ENCODE assay signal across 9 mouse cellular contexts in genomic region chr4:126752024-126752607, GRCm38 (mm10). TPM values are rescaled to one million over a fixed set of nuclear protein-coding genes. Genes with fewer than 3 reads are reported as not detected.
DNase-seq lines count a peak whose midpoint lies in the region; ATAC-seq and TF ChIP-seq lines count a peak whose summit lies in the region.
"Had no signal": no experiment of that assay in that cellular context is flagged by ENCODE, and none has a peak within 500 bp of the region (broad histone marks: within the 10 kb centered on the region; RNA-seq: fewer than 3 reads in every experiment).

No protein-coding gene starts in this region.

- H3K27me3 ChIP-seq in lung, postnatal 0 days (replicated peaks; ENCODE audit: insufficient read depth, low read length): no peaks in the 10 kb centered on the region
- H3K27me3 ChIP-seq in forebrain, embryonic 14.5 days (replicated peaks; ENCODE audit: control insufficient read depth, insufficient read depth, low read length): no peaks in the 10 kb centered on the region
- H3K27me3 ChIP-seq in liver, embryonic 11.5 days (replicated peaks; ENCODE audit: control insufficient read depth, insufficient read depth, low read length): no peaks in the 10 kb centered on the region
- H3K27me3 ChIP-seq in stomach, embryonic 16.5 days (ENCODE audit: control insufficient read depth, insufficient read depth, low read length): no peaks in the 10 kb centered on the region

- H3K36me3 ChIP-seq in lung, postnatal 0 days (ENCODE audit: insufficient read depth, low read length): peaks cover 11% of the 10 kb centered on the region; the same call in 1 of the 2 replicates
- H3K36me3 ChIP-seq in forebrain, embryonic 14.5 days (ENCODE audit: control insufficient read depth, insufficient read depth, low read length): peaks cover 24% of the 10 kb centered on the region
- H3K36me3 ChIP-seq in liver, embryonic 11.5 days (ENCODE audit: control insufficient read depth, insufficient read depth, low read length): peaks cover 8% of the 10 kb centered on the region; the same call in 1 of the 2 replicates
- H3K36me3 ChIP-seq in stomach, embryonic 16.5 days (ENCODE audit: control insufficient read depth, insufficient read depth, low read length): peaks cover 11% of the 10 kb centered on the region; the same call in 1 of the 2 replicates

- no peaks in the 10 kb centered on the region for H3K9me3 ChIP-seq in lung, postnatal 0 days (ENCODE audit: low read length)
- H3K9me3 ChIP-seq in forebrain, embryonic 14.5 days (replicated peaks; ENCODE audit: control insufficient read depth, low read length): no peaks in the 10 kb centered on the region
- no peaks in the 10 kb centered on the region for H3K9me3 ChIP-seq in liver, embryonic 11.5 days (ENCODE audit: control insufficient read depth, low read length)
- H3K9me3 ChIP-seq in stomach, embryonic 16.5 days (replicated peaks; ENCODE audit: control insufficient read depth, low read length): no peaks in the 10 kb centered on the region

- peak overlapping the region; percentile 86 for H3K4me3 ChIP-seq in lung, postnatal 0 days (ENCODE audit: low read depth, low read length)
- peak overlapping the region; percentile 89 for H3K4me3 ChIP-seq in forebrain, embryonic 14.5 days (ENCODE audit: low read depth, low read length)
- H3K4me3 ChIP-seq in liver, embryonic 11.5 days (ENCODE audit: low read depth, low read length): peak overlapping the region; percentile 88
- H3K4me3 ChIP-seq in stomach, embryonic 16.5 days (replicated peaks; ENCODE audit: low read length): peak overlapping the region; percentile 97

- ATAC-seq in lung, postnatal 0 days: no peak
- ATAC-seq in forebrain, embryonic 14.5 days: no peak
- no peak for ATAC-seq in liver, embryonic 11.5 days (replicated peaks; ENCODE audit: low FRiP score)
- no peak for ATAC-seq in stomach, embryonic 16.5 days (ENCODE audit: insufficient read depth, low FRiP score)
- no peak for ATAC-seq in megakaryocyte-erythroid progenitor cell, adult 5-6 weeks (replicated peaks; ENCODE audit: low FRiP score, low TSS enrichment, poor library complexity, severe bottlenecking)

- H3K27ac ChIP-seq in lung, postnatal 0 days (ENCODE audit: low read length): no peak overlapping the region
- no peak overlapping the region for H3K27ac ChIP-seq in forebrain, embryonic 14.5 days (ENCODE audit: low read depth, low read length)
- no peak overlapping the region for H3K27ac ChIP-seq in liver, embryonic 11.5 days (ENCODE audit: low read depth, low read length)
- no peak overlapping the region for H3K27ac ChIP-seq in stomach, embryonic 16.5 days (ENCODE audit: low read length)

- DNase-seq in adrenal gland, postnatal 10 days: peak; percentile 21
- no peak for DNase-seq in adrenal gland, postnatal 36 days
- DNase-seq in lung, postnatal 0 days (ENCODE audit: low spot score): no peak
- no peak for DNase-seq in lung, adult 18-20 months
- DNase-seq in forebrain, embryonic 14.5 days (ENCODE audit: low spot score): no peak
- peak; percentile 44 for DNase-seq in liver, embryonic 11.5 days (ENCODE audit: low spot score)

- H3K4me1 ChIP-seq in lung, postnatal 0 days (ENCODE audit: insufficient read depth, low read depth, low read length): peaks cover 18% of the 10 kb centered on the region; the same call in 1 of the 2 replicates
- peaks cover 42% of the 10 kb centered on the region for H3K4me1 ChIP-seq in forebrain, embryonic 14.5 days (ENCODE audit: control insufficient read depth, insufficient read depth, low read length)
- H3K4me1 ChIP-seq in liver, embryonic 11.5 days (replicated peaks; ENCODE audit: control insufficient read depth, insufficient read depth, low read length): peaks cover 18% of the 10 kb centered on the region
- H3K4me1 ChIP-seq in stomach, embryonic 16.5 days (ENCODE audit: control insufficient read depth, insufficient read depth, low read length): peaks cover 24% of the 10 kb centered on the region

- TF ChIP-seq CTCF in lung, postnatal 0 days (IDR thresholded peaks at IDR 0.05): 0 out of 2 replicates have a peak, but pooled peaks have one; percentile 9

- H3K9ac ChIP-seq in lung, postnatal 0 days (replicated peaks; ENCODE audit: low read depth): peak overlapping the region; percentile 76
- peak overlapping the region; percentile 90 for H3K9ac ChIP-seq in forebrain, embryonic 14.5 days (ENCODE audit: low read length)
- H3K9ac ChIP-seq in liver, embryonic 11.5 days (ENCODE audit: low read depth, low read length): peak overlapping the region; percentile 86
- H3K9ac ChIP-seq in stomach, embryonic 16.5 days (ENCODE audit: low read length): peak overlapping the region; percentile 93

- WGBS in lung, postnatal 0 days: 5% methylated on average over 13 of the region's 13 CpGs
- WGBS in forebrain, embryonic 14.5 days: 2% methylated on average over 13 of the region's 13 CpGs
- WGBS in liver, embryonic 11.5 days: 16% methylated on average over 13 of the region's 13 CpGs
- WGBS in stomach, embryonic 16.5 days: 8% methylated on average over 13 of the region's 13 CpGs

- H3K4me2 ChIP-seq in lung, postnatal 0 days (replicated peaks; ENCODE audit: low read depth, low read length): peak overlapping the region; percentile 96
- peak overlapping the region; percentile 77 for H3K4me2 ChIP-seq in forebrain, embryonic 14.5 days (ENCODE audit: low read length)
- H3K4me2 ChIP-seq in liver, embryonic 11.5 days: peak overlapping the region; percentile 99
- H3K4me2 ChIP-seq in stomach, embryonic 16.5 days (ENCODE audit: low read depth, low read length): peak overlapping the region; percentile 100

- TF ChIP-seq EP300 in lung, postnatal 0 days (IDR thresholded peaks at IDR 0.05): no peak

RNA-seq across cellular contexts. Expression of gene Ncdn, which starts 1.1 kb away (rescaled TPM):
- total RNA-seq in adrenal gland, postnatal 10 days (2021): 10 to 100 TPM; 22.0 to 23.1 TPM
- total RNA-seq in adrenal gland, postnatal 36 days (2021): 10 to 100 TPM; 31.7 to 36.1 TPM
- 12.3 and 12.4 TPM in 2 replicates for polyA plus RNA-seq in lung, postnatal 0 days (2015; fragmentation: Nextera tagmentation; extraction: Ambion mirVana)
- polyA plus RNA-seq in forebrain, embryonic 14.5 days (2014; fragmentation: Nextera tagmentation; extraction: Ambion mirVana): 47.8 and 79.3 TPM in 2 replicates
- 25.0 and 27.2 TPM in 2 replicates for polyA plus RNA-seq in liver, embryonic 11.5 days (2014; fragmentation: Nextera tagmentation; extraction: Ambion mirVana)
- 25.4 and 26.1 TPM in 2 replicates for polyA plus RNA-seq in stomach, embryonic 16.5 days (2015; fragmentation: Nextera tagmentation; extraction: Ambion mirVana)
- total RNA-seq in megakaryocyte-erythroid progenitor cell, adult 5-6 weeks (2014; fragmentation: Nextera tagmentation): 14.3 and 22.2 TPM in 2 replicates
- total RNA-seq in megakaryocyte-erythroid progenitor cell, adult 5-6 weeks (2017): 5.9 and 11.7 TPM in 2 replicates

RNA-seq across cellular contexts. Expression of gene AU040320, which starts 1.2 kb away (rescaled TPM):
- total RNA-seq in adrenal gland, postnatal 10 days (2021): 10 to 100 TPM; 26.6 to 33.5 TPM
- total RNA-seq in adrenal gland, postnatal 36 days (2021): 10 to 100 TPM; 37.1 to 37.6 TPM
- polyA plus RNA-seq in lung, postnatal 0 days (2015; fragmentation: Nextera tagmentation; extraction: Ambion mirVana): 20.8 and 22.2 TPM in 2 replicates
- polyA plus RNA-seq in forebrain, embryonic 14.5 days (2014; fragmentation: Nextera tagmentation; extraction: Ambion mirVana): 28.2 and 35.4 TPM in 2 replicates
- 18.7 and 19.3 TPM in 2 replicates for polyA plus RNA-seq in liver, embryonic 11.5 days (2014; fragmentation: Nextera tagmentation; extraction: Ambion mirVana)
- 24.1 and 27.8 TPM in 2 replicates for polyA plus RNA-seq in stomach, embryonic 16.5 days (2015; fragmentation: Nextera tagmentation; extraction: Ambion mirVana)
- 24.1 and 25.1 TPM in 2 replicates for total RNA-seq in megakaryocyte-erythroid progenitor cell, adult 5-6 weeks (2014; fragmentation: Nextera tagmentation)
- total RNA-seq in megakaryocyte-erythroid progenitor cell, adult 5-6 weeks (2017): 9.7 and 20.0 TPM in 2 replicates

RNA-seq across cellular contexts. Expression of gene Tfap2e, which starts 16.1 kb away (rescaled TPM):
- total RNA-seq in adrenal gland, postnatal 10 days (2021): not detected
- not detected for total RNA-seq in adrenal gland, postnatal 36 days (2021)
- polyA plus RNA-seq in lung, postnatal 0 days (2015; fragmentation: Nextera tagmentation; extraction: Ambion mirVana): not detected in 2 replicates
- 0.69 and 1.0 TPM in 2 replicates for polyA plus RNA-seq in forebrain, embryonic 14.5 days (2014; fragmentation: Nextera tagmentation; extraction: Ambion mirVana)
- polyA plus RNA-seq in liver, embryonic 11.5 days (2014; fragmentation: Nextera tagmentation; extraction: Ambion mirVana): not detected in 2 replicates
- not detected in 2 replicates for polyA plus RNA-seq in stomach, embryonic 16.5 days (2015; fragmentation: Nextera tagmentation; extraction: Ambion mirVana)
- total RNA-seq in megakaryocyte-erythroid progenitor cell, adult 5-6 weeks (2014; fragmentation: Nextera tagmentation): not detected in 2 replicates
- total RNA-seq in megakaryocyte-erythroid progenitor cell, adult 5-6 weeks (2017): not detected in 2 replicates
- total RNA-seq: hematopoietic stem cell, adult 5-6 weeks had no signal

Comparison
In these comparisons a context has a peak if more than half of its experiments do, and no peak if none do; other contexts are left out.
1. DNase-seq: peak in adrenal gland, postnatal 10 days (single experiment) and liver, embryonic 11.5 days (single experiment); none in adrenal gland, postnatal 36 days (0 of 2), lung, postnatal 0 days (single experiment), lung, adult 18-20 months (0 of 2) and forebrain, embryonic 14.5 days (single experiment).
2. Peak in every context shown above with its lines, with median percentiles within 50 percentile points of each other: H3K4me2 ChIP-seq, H3K4me3 ChIP-seq and H3K9ac ChIP-seq.